Mouse (Mus musculus): Measurements from ENCODE around the gene Fads3.

- TF ChIP-seq CTCF (IDR thresholded peaks at IDR 0.05; ENCODE audit: control insufficient read depth, insufficient read depth, low read length), result no peak
- no peak for TF ChIP-seq POLR2A (IDR thresholded peaks at IDR 0.05; ENCODE audit: borderline replicate concordance, control insufficient read depth, low read depth, low read length)
These were observed 14.7 kb downstream of the Fads3 start for GRCm38 (mm10) chr19:10055783-10056660.
